Mouse (Mus musculus) embryonic facial prominence, embryonic 12.5 days (tissue): ENCODE measurements around the gene Prelid3b. TPM values are rescaled to one million over a fixed set of nuclear protein-coding genes. Genes with fewer than 3 reads are reported as not detected.

Source experiments
- ATAC-seq: fragments of 200-750 bp; cut with Nextera tagmentation; 2 replicates; pipeline ENCODE4 v1.8.0; 2017; ENCODE audit not compliant: insufficient number of reproducible peaks, insufficient read depth, low FRiP score, low TSS enrichment
- H3K27ac ChIP-seq: fragments of 300-500 bp; sonication (generic); 2 replicates; pipeline ENCODE4 v1.5.1; 2016; ENCODE audit warnings: mild to moderate bottlenecking
- H3K27me3 ChIP-seq: fragments of 300-500 bp; sonication (generic); 2 replicates; pipeline ENCODE4 v1.6.1; 2016; ENCODE audit warnings: mild to moderate bottlenecking, moderate library complexity
- H3K36me3 ChIP-seq: fragments of 300-500 bp; sonication (generic); 2 replicates; pipeline ENCODE4 v1.6.1; 2016; ENCODE audit warnings: mild to moderate bottlenecking
- H3K4me1 ChIP-seq: fragments of 300-500 bp; sonication (generic); 2 replicates; pipeline ENCODE4 v1.6.1; 2016
- H3K4me2 ChIP-seq: fragments of 300-500 bp; sonication (generic); replicated peaks from 2 replicates; pipeline ENCODE4 v1.6.1; 2016; ENCODE audit warnings: mild to moderate bottlenecking, moderate library complexity
- H3K4me3 ChIP-seq: fragments of 300-500 bp; sonication (generic); 2 replicates; pipeline ENCODE4 v1.5.1; 2016; ENCODE audit warnings: mild to moderate bottlenecking
- H3K9ac ChIP-seq: fragments of 300-500 bp; sonication (generic); 2 replicates; pipeline ENCODE4 v1.6.1; 2016; ENCODE audit warnings: mild to moderate bottlenecking, moderate library complexity
- H3K9me3 ChIP-seq: fragments of 300-500 bp; sonication (generic); 2 replicates; pipeline ENCODE4 v1.6.1; 2016; ENCODE audit warnings: mild to moderate bottlenecking, moderate library complexity
- WGBS: fragments of 180-500 bp; shearing (Covaris S2); methylation state at CpG from one replicate; pipeline ENCODE4 v1.1.7; 2016; 5-methylcytosine and 5-hydroxymethylcytosine counted together
- polyA plus RNA-seq: library from polyadenylated mRNA; unstranded; fragments of >200 nt; fragmentation: Nextera tagmentation; extraction: Ambion mirVana; gene quantifications from 2 replicates; pipeline ENCODE4 v1.2.1, GENCODE M21; 2016

The Prelid3b gene
- polyA plus RNA-seq, 1 experiment from 2014 or later: 105 TPM

GRCm38 (mm10) chr2:174438737-174439449 lies 34.0 kb downstream of the Prelid3b start, which contains the start of gene Ctsz:
Ctsz (minus strand) TSS chr2:174439039.
- Histone ChIP-seq H3K27me3 (no peaks in the 10 kb centered on the region), H3K27ac (no peak within 1 kb of the TSS), H3K9me3 (no peaks in the 10 kb centered on the region), H3K4me3 (peak within 1 kb of the TSS; percentile 50), H3K4me1 (peaks cover 28% of the 10 kb centered on the region), H3K9ac (peak within 1 kb of the TSS; percentile 54), H3K4me2 (peak within 1 kb of the TSS; percentile 73), H3K36me3 (peaks cover 12% of the 10 kb centered on the region; the same call in 1 of the 2 replicates)
- under 1% methylated on average over 38 of the region's 38 CpGs for WGBS
- peak; percentile 49 for ATAC-seq

GRCm38 (mm10) chr2:174438181-174438580 lies 34.7 kb downstream of the Prelid3b start:
- H3K4me3 ChIP-seq: peak overlapping the region; percentile 50
- H3K36me3 ChIP-seq: peaks cover 19% of the 10 kb centered on the region; the same call in 1 of the 2 replicates
- WGBS: 67% methylated on average over 11 of the region's 11 CpGs
- H3K27me3 ChIP-seq: no peaks in the 10 kb centered on the region
- no peaks in the 10 kb centered on the region for H3K9me3 ChIP-seq
- H3K4me1 ChIP-seq: peaks cover 27% of the 10 kb centered on the region
- no peak overlapping the region for H3K27ac ChIP-seq
- no peak for ATAC-seq
- H3K4me2 ChIP-seq: peak overlapping the region; percentile 73
- peak overlapping the region; percentile 54 for H3K9ac ChIP-seq

GRCm38 (mm10) chr2:174437697-174437982 lies 35.2 kb downstream of the Prelid3b start:
- no peaks in the 10 kb centered on the region for H3K9me3 ChIP-seq
- ATAC-seq: no peak
- no peak overlapping the region for H3K27ac ChIP-seq
- peaks cover 24% of the 10 kb centered on the region for H3K4me1 ChIP-seq
- WGBS: 92% methylated on average over 4 of the region's 4 CpGs
- H3K9ac ChIP-seq: 0 out of 2 replicates have a peak overlapping the region, but pooled peaks have one; percentile 54
- H3K36me3 ChIP-seq: peaks cover 22% of the 10 kb centered on the region
- no peaks in the 10 kb centered on the region for H3K27me3 ChIP-seq
- peak overlapping the region; percentile 50; the same call in 1 of the 2 replicates for H3K4me3 ChIP-seq
- peak overlapping the region; percentile 73 for H3K4me2 ChIP-seq

- H3K27ac ChIP-seq: no peak overlapping the region
- no peaks in the 10 kb centered on the region for H3K9me3 ChIP-seq
- no peak for ATAC-seq
- no peak overlapping the region for H3K9ac ChIP-seq
- no peak overlapping the region for H3K4me2 ChIP-seq
- no peak overlapping the region for H3K4me3 ChIP-seq
- 95% methylated on average over 7 of the region's 7 CpGs for WGBS
- no peaks in the 10 kb centered on the region for H3K27me3 ChIP-seq
- peaks cover 27% of the 10 kb centered on the region for H3K36me3 ChIP-seq
- H3K4me1 ChIP-seq: peaks cover 24% of the 10 kb centered on the region
Measured at GRCm38 (mm10) chr2:174436916-174437696, 35.8 kb downstream of the Prelid3b start.

- Histone ChIP-seq H3K27me3 (no peaks in the 10 kb centered on the region), H3K4me1 (peaks cover 24% of the 10 kb centered on the region), H3K9me3 (no peaks in the 10 kb centered on the region), H3K4me2 (no peak overlapping the region), H3K9ac (no peak overlapping the region), H3K36me3 (peaks cover 30% of the 10 kb centered on the region), H3K27ac (no peak overlapping the region), H3K4me3 (no peak overlapping the region)
- no peak for ATAC-seq
- WGBS: 88% methylated on average over 26 of the region's 26 CpGs
Measured at GRCm38 (mm10) chr2:174436076-174436701, 36.7 kb downstream of the Prelid3b start.

- Histone ChIP-seq H3K9me3 (no peaks in the 10 kb centered on the region), H3K27ac (no peak overlapping the region), H3K9ac (no peak overlapping the region), H3K27me3 (no peaks in the 10 kb centered on the region), H3K4me3 (no peak overlapping the region), H3K36me3 (peaks cover 30% of the 10 kb centered on the region), H3K4me1 (peaks cover 24% of the 10 kb centered on the region), H3K4me2 (no peak overlapping the region)
- no peak for ATAC-seq
- 97% methylated on average over 9 of the region's 9 CpGs for WGBS
Measured at GRCm38 (mm10) chr2:174434943-174435342, 37.9 kb downstream of the Prelid3b start.

GRCm38 (mm10) chr2:174428996-174429591 lies 43.8 kb downstream of the Prelid3b start:
- H3K4me3 ChIP-seq: no peak overlapping the region
- H3K36me3 ChIP-seq: peaks cover 71% of the 10 kb centered on the region
- no peak overlapping the region for H3K9ac ChIP-seq
- no peak for ATAC-seq
- H3K9me3 ChIP-seq: no peaks in the 10 kb centered on the region
- no peaks in the 10 kb centered on the region for H3K4me1 ChIP-seq
- H3K27ac ChIP-seq: no peak overlapping the region
- H3K4me2 ChIP-seq: no peak overlapping the region
- no peaks in the 10 kb centered on the region for H3K27me3 ChIP-seq
- WGBS: 75% methylated on average over 10 of the region's 10 CpGs

GRCm38 (mm10) chr2:174428076-174428835 lies 44.6 kb downstream of the Prelid3b start:
- no peaks in the 10 kb centered on the region for H3K27me3 ChIP-seq
- no peaks in the 10 kb centered on the region for H3K9me3 ChIP-seq
- H3K27ac ChIP-seq: no peak overlapping the region
- H3K36me3 ChIP-seq: peaks cover 72% of the 10 kb centered on the region
- ATAC-seq: no peak
- WGBS: 78% methylated on average over 18 of the region's 18 CpGs
- H3K9ac ChIP-seq: no peak overlapping the region
- no peak overlapping the region for H3K4me2 ChIP-seq
- H3K4me1 ChIP-seq: no peaks in the 10 kb centered on the region
- no peak overlapping the region for H3K4me3 ChIP-seq

- no peak overlapping the region for H3K27ac ChIP-seq
- no peaks in the 10 kb centered on the region for H3K9me3 ChIP-seq
- H3K4me1 ChIP-seq: no peaks in the 10 kb centered on the region
- WGBS: 94% methylated on average over 12 of the region's 12 CpGs
- H3K27me3 ChIP-seq: no peaks in the 10 kb centered on the region
- no peak for ATAC-seq
- H3K36me3 ChIP-seq: peaks cover 75% of the 10 kb centered on the region
- H3K4me3 ChIP-seq: no peak overlapping the region
- no peak overlapping the region for H3K4me2 ChIP-seq
- no peak overlapping the region for H3K9ac ChIP-seq
Measured at GRCm38 (mm10) chr2:174426856-174427255, 46.0 kb downstream of the Prelid3b start.

- H3K4me2 ChIP-seq: no peak overlapping the region
- no peak overlapping the region for H3K4me3 ChIP-seq
- H3K9ac ChIP-seq: no peak overlapping the region
- ATAC-seq: no peak
- no peaks in the 10 kb centered on the region for H3K9me3 ChIP-seq
- no peak overlapping the region for H3K27ac ChIP-seq
- H3K27me3 ChIP-seq: no peaks in the 10 kb centered on the region
- H3K36me3 ChIP-seq: peaks cover 98% of the 10 kb centered on the region
- no peaks in the 10 kb centered on the region for H3K4me1 ChIP-seq
- 90% methylated on average over 11 of the region's 11 CpGs for WGBS
Measured at GRCm38 (mm10) chr2:174424301-174425085, 48.4 kb downstream of the Prelid3b start.
